Mouse (Mus musculus): ENCODE data around the gene Gm11011.

The Gm11011 gene

GRCm38 (mm10) chr2:169585631-169586285 is 1.8 kb downstream of the Gm11011 start:
- no peak for DNase-seq

- no peak for DNase-seq
Measured at GRCm38 (mm10) chr2:169584745-169585456, 2.6 kb downstream of the Gm11011 start.

GRCm38 (mm10) chr2:169583476-169583875 is 4.1 kb downstream of the Gm11011 start:
- no peak for DNase-seq

DNA sequence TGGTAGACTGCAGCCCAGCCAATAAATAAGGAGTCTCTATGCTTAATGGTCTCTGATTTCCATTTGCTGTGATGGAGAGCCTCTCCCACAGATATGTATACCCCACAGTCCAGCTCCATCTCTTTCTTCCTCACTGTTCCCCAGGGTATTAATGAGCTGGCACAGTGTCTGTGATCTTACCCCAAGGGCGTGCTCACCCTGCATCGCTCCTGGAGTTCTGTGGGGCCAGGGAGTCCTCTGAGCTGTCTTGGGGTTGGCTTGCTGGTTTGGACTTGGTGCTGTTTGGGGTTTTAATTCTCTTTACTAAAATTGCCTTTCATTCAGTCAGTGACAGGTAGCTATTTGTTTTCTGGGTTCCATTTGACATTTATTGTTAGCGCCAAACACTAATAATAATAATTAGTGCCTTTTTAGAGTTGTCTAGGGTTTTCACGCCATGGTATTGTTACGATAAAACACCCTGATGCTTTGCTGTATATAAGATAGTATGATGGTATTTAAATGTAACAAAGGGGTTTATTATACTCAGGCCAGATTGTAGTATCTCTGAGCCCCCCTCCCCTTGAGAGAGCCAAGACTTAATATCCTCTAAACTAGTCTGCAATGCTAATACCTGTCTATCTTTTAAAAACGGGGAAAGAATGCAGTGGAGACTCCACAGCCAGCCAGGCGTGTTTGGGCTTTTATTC is 9.9 kb downstream of the Gm11011 start:
- DNase-seq = no peak

DNA sequence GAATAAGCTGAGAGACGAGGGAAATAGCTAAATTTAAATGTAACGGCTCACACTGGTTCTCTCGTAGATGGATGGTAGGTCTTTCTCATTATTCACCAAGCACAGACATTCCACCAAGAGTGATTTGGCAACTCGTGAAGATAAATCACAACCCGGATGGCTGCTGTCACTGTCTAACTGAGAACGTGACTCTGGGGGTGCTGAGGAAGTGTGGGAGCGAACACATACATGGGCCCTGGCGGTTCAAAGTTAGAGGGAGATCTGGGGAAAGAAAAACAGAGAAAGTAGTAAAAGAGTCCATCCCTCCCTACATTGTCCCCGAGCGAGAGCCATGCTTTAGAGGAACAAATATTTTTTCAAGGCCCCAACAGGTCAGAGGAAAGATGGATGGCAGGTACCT is 17.5 kb downstream of the Gm11011 start:
- DNase-seq = no peak

DNA sequence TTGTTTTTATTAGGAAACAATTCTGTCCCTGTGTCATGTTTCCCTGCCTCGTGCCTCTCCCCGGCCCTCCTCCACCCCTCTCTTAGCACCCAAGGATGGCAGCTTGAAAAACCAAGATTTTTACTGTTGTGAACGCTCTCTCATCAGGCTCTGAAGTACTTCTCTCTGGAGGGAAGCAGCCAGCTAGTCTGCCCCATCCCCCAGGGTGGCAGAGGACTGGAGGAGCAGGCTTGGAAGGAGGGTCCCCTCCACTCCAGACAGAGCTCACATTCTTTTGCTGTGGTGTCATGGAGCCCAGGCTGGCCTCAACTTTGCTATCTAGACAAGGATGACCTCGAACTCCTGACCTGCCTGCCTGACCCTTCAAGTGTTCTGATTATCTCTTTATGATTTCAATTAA is 21.4 kb downstream of the Gm11011 start:
- no peak for DNase-seq

- DNase-seq = no peak
Measured at GRCm38 (mm10) chr2:169565751-169566150, 21.8 kb downstream of the Gm11011 start.

DNA sequence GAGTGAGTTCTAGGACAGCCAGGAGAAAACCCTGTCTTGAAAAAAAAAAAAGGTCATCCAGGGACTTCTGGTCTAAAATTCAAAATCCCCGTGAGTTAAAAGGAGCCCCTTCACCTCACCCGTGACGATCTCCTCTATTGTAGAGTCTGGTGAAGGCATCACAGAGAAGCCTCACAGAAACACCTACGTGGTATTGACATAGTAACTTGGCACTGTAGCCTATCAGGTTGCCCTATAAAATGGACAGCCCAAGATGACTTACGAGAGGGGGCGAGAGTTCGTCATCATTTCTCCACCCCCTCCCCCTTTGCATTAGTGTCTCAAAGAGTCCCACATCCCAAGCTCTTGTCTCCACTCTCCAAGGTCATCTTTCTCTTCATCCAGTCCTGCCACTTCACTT is 41.9 kb downstream of the Gm11011 start:
- DNase-seq = no peak

DNA sequence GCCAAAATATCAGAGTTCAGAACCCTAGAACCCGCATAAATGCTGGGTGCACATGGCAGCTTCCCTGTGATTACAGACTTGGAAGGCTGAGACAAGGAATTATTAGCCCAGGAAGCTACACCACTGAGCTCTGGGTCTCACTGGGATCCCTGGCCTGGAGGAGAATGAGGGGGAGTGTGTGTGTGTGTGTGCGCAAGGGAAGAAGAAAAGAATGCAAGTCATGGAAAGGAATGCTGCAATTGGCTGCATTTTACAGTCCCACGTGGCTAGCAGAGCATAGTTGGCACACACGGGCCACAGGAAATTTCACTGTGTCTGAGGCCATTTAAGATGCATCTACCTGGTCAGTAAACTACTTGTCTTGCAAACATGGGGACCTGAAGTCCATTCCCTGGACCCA is 48.6 kb downstream of the Gm11011 start:
- no peak for DNase-seq

All from layer of hippocampus, adult 9-11 months (tissue).